Mouse (Mus musculus) frontal cortex, adult 2 months (tissue): Measurements from ENCODE around the gene Shisa3. TPM values are rescaled to one million over a fixed set of nuclear protein-coding genes. Genes with fewer than 3 reads are reported as not detected.

Experiments
- DNase-seq, 2 experiments: peaks; one replicate each; pipeline ENCODE4 v3.0.0; 2022; ENCODE audit warnings: low spot score in 1 of 2; ENCODE audit errors: extremely low spot score in 1 of 2
- polyA plus RNA-seq: library from polyadenylated mRNA; depleted of rRNA; stranded (reverse); fragments of >200 nt; gene quantifications from 2 replicates; pipeline ENCODE4 v1.2.3, GENCODE M21; 2012; rRNA removed

Gene Shisa3
- polyA plus RNA-seq, 1 experiment = 19.5 TPM

DNA sequence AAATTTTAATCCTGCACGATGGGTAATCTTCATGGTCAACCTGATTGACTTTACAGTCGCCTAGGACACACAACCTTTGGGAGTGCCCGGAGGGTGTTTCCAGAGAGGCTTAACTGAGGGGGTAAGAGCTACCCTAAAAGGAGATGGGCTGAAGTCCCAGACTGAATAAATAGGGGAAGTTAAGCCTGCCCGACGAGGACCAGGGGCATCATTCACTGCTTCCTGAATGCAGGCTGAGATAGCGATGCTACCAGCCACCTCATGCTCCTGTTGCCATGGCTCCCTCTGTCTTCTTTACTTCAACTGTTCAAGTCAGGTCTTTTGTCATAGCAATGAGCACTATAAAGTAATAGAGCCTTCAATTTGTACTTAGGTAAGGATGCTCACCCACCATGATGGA is 62.5 kb downstream of the Shisa3 start:
- no peak for DNase-seq

GRCm38 (mm10) chr5:67673008-67673407 is 65.3 kb downstream of the Shisa3 start:
- DNase-seq = no peak

Other genes with a start within 250 kb of the Shisa3 start
- 3.8 TPM in 2 replicates for gene Bend4, start 179.6 kb upstream of the Shisa3 start, polyA plus RNA-seq
- 56.3 and 66.2 TPM in 2 replicates for gene Atp8a1, start 239.6 kb downstream of the Shisa3 start, polyA plus RNA-seq